Mouse (Mus musculus): ENCODE results near the gene Ptpn20. TPM values are rescaled to one million over a fixed set of nuclear protein-coding genes. Genes with fewer than 3 reads are reported as not detected.

The Ptpn20 gene
- total and polyA plus RNA-seq, 3 experiments = 0.04 TPM; not detected in 2

- no peak overlapping the region for H3K27ac ChIP-seq
- no peaks in the 10 kb centered on the region for H3K4me1 ChIP-seq (ENCODE audit: control insufficient read depth, insufficient read depth, low read length)
- DNase-seq = no peak
- no peaks in the 10 kb centered on the region for H3K27me3 ChIP-seq (ENCODE audit: control insufficient read depth, insufficient read depth, low read length)
- H3K9ac ChIP-seq (ENCODE audit: low read depth, low read length) = no peak overlapping the region
- H3K79me2 ChIP-seq (replicated peaks; ENCODE audit: control insufficient read depth, insufficient read depth, low read length) = no peaks in the 10 kb centered on the region
- no peaks in the 10 kb centered on the region for H3K36me3 ChIP-seq (ENCODE audit: control insufficient read depth, insufficient read depth, low read length)
- intact Hi-C loops (cut with DNase I) = no loop called here
- 86% methylated on average over 4 of the region's 4 CpGs for WGBS
- no peak overlapping the region for H3K4me3 ChIP-seq
- TF ChIP-seq CTCF (IDR thresholded peaks at IDR 0.05) = no peak
- no peak for TF ChIP-seq EP300 (IDR thresholded peaks at IDR 0.05; ENCODE audit: insufficient read depth, low read depth, low read length)
- no peak for TF ChIP-seq POLR2A (IDR thresholded peaks at IDR 0.05; ENCODE audit: insufficient read depth, low read depth, low read length)
Measured at GRCm38 (mm10) chr14:33634354-33634753, 45.3 kb downstream of the Ptpn20 start.

- no peak for DNase-seq
- intact Hi-C loops (cut with DNase I) = no loop called here
- Histone ChIP-seq H3K79me2 (replicated peaks; ENCODE audit: control insufficient read depth, insufficient read depth, low read length) (no peaks in the 10 kb centered on the region), H3K4me3 (no peak overlapping the region), H3K27me3 (ENCODE audit: control insufficient read depth, insufficient read depth, low read length) (no peaks in the 10 kb centered on the region), H3K9ac (ENCODE audit: low read depth, low read length) (no peak overlapping the region), H3K27ac (no peak overlapping the region), H3K36me3 (ENCODE audit: control insufficient read depth, insufficient read depth, low read length) (no peaks in the 10 kb centered on the region), H3K4me1 (ENCODE audit: control insufficient read depth, insufficient read depth, low read length) (no peaks in the 10 kb centered on the region)
- TF ChIP-seq EP300 (IDR thresholded peaks at IDR 0.05; ENCODE audit: insufficient read depth, low read depth, low read length) (no peak), POLR2A (IDR thresholded peaks at IDR 0.05; ENCODE audit: insufficient read depth, low read depth, low read length) (no peak), CTCF (IDR thresholded peaks at IDR 0.05) (no peak)
- WGBS = 96% methylated on average over 1 of the region's 1 CpGs
Measured at GRCm38 (mm10) chr14:33634774-33635173, 45.8 kb downstream of the Ptpn20 start.

- Histone ChIP-seq H3K4me1 (ENCODE audit: control insufficient read depth, insufficient read depth, low read length) (no peaks in the 10 kb centered on the region), H3K4me3 (no peak overlapping the region), H3K36me3 (ENCODE audit: control insufficient read depth, insufficient read depth, low read length) (no peaks in the 10 kb centered on the region), H3K27ac (no peak overlapping the region), H3K27me3 (ENCODE audit: control insufficient read depth, insufficient read depth, low read length) (no peaks in the 10 kb centered on the region), H3K9ac (ENCODE audit: low read depth, low read length) (no peak overlapping the region), H3K79me2 (replicated peaks; ENCODE audit: control insufficient read depth, insufficient read depth, low read length) (no peaks in the 10 kb centered on the region)
- 81% methylated on average over 5 of the region's 5 CpGs for WGBS
- no peak for TF ChIP-seq POLR2A (IDR thresholded peaks at IDR 0.05; ENCODE audit: insufficient read depth, low read depth, low read length)
- TF ChIP-seq CTCF (IDR thresholded peaks at IDR 0.05) = peak; percentile 62
- TF ChIP-seq EP300 (IDR thresholded peaks at IDR 0.05; ENCODE audit: insufficient read depth, low read depth, low read length) = no peak
- no peak for DNase-seq
- intact Hi-C loops (cut with DNase I) = no loop called here
Measured at GRCm38 (mm10) chr14:33639357-33639756, 50.4 kb downstream of the Ptpn20 start.

GRCm38 (mm10) chr14:33650721-33651120 lies 61.7 kb downstream of the Ptpn20 start:
- Histone ChIP-seq H3K27me3 (ENCODE audit: control insufficient read depth, insufficient read depth, low read length) (peaks cover 1% of the 10 kb centered on the region; the same call in 1 of the 2 replicates), H3K4me3 (no peak overlapping the region), H3K27ac (no peak overlapping the region), H3K36me3 (ENCODE audit: control insufficient read depth, insufficient read depth, low read length) (no peaks in the 10 kb centered on the region), H3K9ac (ENCODE audit: low read depth, low read length) (no peak overlapping the region), H3K79me2 (replicated peaks; ENCODE audit: control insufficient read depth, insufficient read depth, low read length) (no peaks in the 10 kb centered on the region), H3K4me1 (ENCODE audit: control insufficient read depth, insufficient read depth, low read length) (no peaks in the 10 kb centered on the region)
- 89% methylated on average over 9 of the region's 9 CpGs for WGBS
- peak in 1 of 2 experiments; percentile 25 for DNase-seq
- intact Hi-C loops (cut with DNase I) = no loop called here
- TF ChIP-seq POLR2A (IDR thresholded peaks at IDR 0.05; ENCODE audit: insufficient read depth, low read depth, low read length) (no peak), CTCF (IDR thresholded peaks at IDR 0.05) (peak; percentile 49), EP300 (IDR thresholded peaks at IDR 0.05; ENCODE audit: insufficient read depth, low read depth, low read length) (no peak)

GRCm38 (mm10) chr14:33657471-33657901 lies 68.5 kb downstream of the Ptpn20 start:
- intact Hi-C loops (cut with DNase I) = no loop called here
- DNase-seq = no peak
- 82% methylated on average over 7 of the region's 7 CpGs for WGBS

GRCm38 (mm10) chr14:33658331-33658730 lies 69.3 kb downstream of the Ptpn20 start:
- H3K27me3 ChIP-seq (ENCODE audit: control insufficient read depth, insufficient read depth, low read length) = no peaks in the 10 kb centered on the region
- no peak for TF ChIP-seq POLR2A (IDR thresholded peaks at IDR 0.05; ENCODE audit: insufficient read depth, low read depth, low read length)
- TF ChIP-seq CTCF (IDR thresholded peaks at IDR 0.05) = no peak
- no peak for TF ChIP-seq EP300 (IDR thresholded peaks at IDR 0.05; ENCODE audit: insufficient read depth, low read depth, low read length)
- 82% methylated on average over 2 of the region's 2 CpGs for WGBS
- H3K4me3 ChIP-seq = no peak overlapping the region
- intact Hi-C loops (cut with DNase I) = no loop called here
- H3K36me3 ChIP-seq (ENCODE audit: control insufficient read depth, insufficient read depth, low read length) = no peaks in the 10 kb centered on the region
- H3K9ac ChIP-seq (ENCODE audit: low read depth, low read length) = no peak overlapping the region
- no peak overlapping the region for H3K27ac ChIP-seq
- no peaks in the 10 kb centered on the region; the same call in 1 of the 2 replicates for H3K4me1 ChIP-seq (ENCODE audit: control insufficient read depth, insufficient read depth, low read length)
- no peak for DNase-seq
- no peaks in the 10 kb centered on the region for H3K79me2 ChIP-seq (replicated peaks; ENCODE audit: control insufficient read depth, insufficient read depth, low read length)

More at GRCm38 (mm10) chr14:33657471-33657901, 68.5 kb downstream of the Ptpn20 start:
- H3K36me3 ChIP-seq (ENCODE audit: control insufficient read depth, insufficient read depth, low read length) = no peaks in the 10 kb centered on the region
- H3K4me3 ChIP-seq = no peak overlapping the region
- no peaks in the 10 kb centered on the region for H3K27me3 ChIP-seq (ENCODE audit: control insufficient read depth, insufficient read depth, low read length)
- TF ChIP-seq CTCF (IDR thresholded peaks at IDR 0.05) = no peak
- no peaks in the 10 kb centered on the region for H3K79me2 ChIP-seq (replicated peaks; ENCODE audit: control insufficient read depth, insufficient read depth, low read length)
- H3K27ac ChIP-seq = no peak overlapping the region
- no peaks in the 10 kb centered on the region; the same call in 1 of the 2 replicates for H3K4me1 ChIP-seq (ENCODE audit: control insufficient read depth, insufficient read depth, low read length)
- H3K9ac ChIP-seq (ENCODE audit: low read depth, low read length) = no peak overlapping the region
